Mouse (Mus musculus) neural tube, embryonic 15.5 days (tissue): Measurements from ENCODE around the gene March11. TPM values are rescaled to one million over a fixed set of nuclear protein-coding genes. Genes with fewer than 3 reads are reported as not detected.
A peak's percentile ranks its signal among the peaks of the same experiment; 100 is the strongest.

Experiments
- ATAC-seq: fragments of 200-750 bp; cut with Nextera tagmentation; 2 replicates; pipeline ENCODE4 v1.8.0; 2017; ENCODE audit warnings: mild to moderate bottlenecking, moderate TSS enrichment, moderate library complexity; ENCODE audit not compliant: low FRiP score
- H3K27ac ChIP-seq: fragments of 300-500 bp; sonication (generic); replicated peaks from 2 replicates; pipeline ENCODE4 v1.5.1; 2015; ENCODE audit warnings: mild to moderate bottlenecking, inconsistent platforms
- H3K27me3 ChIP-seq: fragments of 300-500 bp; sonication (generic); replicated peaks from 2 replicates; pipeline ENCODE4 v1.6.1; 2015; ENCODE audit warnings: inconsistent platforms
- H3K36me3 ChIP-seq: fragments of 300-500 bp; sonication (generic); 2 replicates; pipeline ENCODE4 v1.6.1; 2015; ENCODE audit warnings: inconsistent platforms
- H3K4me1 ChIP-seq: fragments of 300-500 bp; sonication (generic); 2 replicates; pipeline ENCODE4 v1.6.1; 2015; ENCODE audit warnings: inconsistent platforms
- H3K4me2 ChIP-seq: fragments of 300-500 bp; sonication (generic); 2 replicates; pipeline ENCODE4 v1.6.1; 2015; ENCODE audit warnings: inconsistent platforms, mild to moderate bottlenecking, moderate library complexity
- H3K4me3 ChIP-seq: fragments of 300-500 bp; sonication (generic); replicated peaks from 2 replicates; pipeline ENCODE4 v1.5.1; 2015; ENCODE audit warnings: mild to moderate bottlenecking, inconsistent platforms
- H3K9ac ChIP-seq: fragments of 300-500 bp; sonication (generic); replicated peaks from 2 replicates; pipeline ENCODE4 v1.6.1; 2015; ENCODE audit warnings: mild to moderate bottlenecking, inconsistent platforms
- H3K9me3 ChIP-seq: fragments of 300-500 bp; sonication (generic); replicated peaks from 2 replicates; pipeline ENCODE4 v1.6.1; 2016; ENCODE audit warnings: inconsistent platforms
- WGBS: fragments of 180-500 bp; shearing (Covaris S2); methylation state at CpG from one replicate; pipeline ENCODE4 v1.1.7; 2015; ENCODE audit warnings: mixed read lengths; 5-methylcytosine and 5-hydroxymethylcytosine counted together
- polyA plus RNA-seq: library from polyadenylated mRNA; unstranded; fragments of >200 nt; fragmentation: Nextera tagmentation; extraction: Ambion mirVana; gene quantifications from 2 replicates; pipeline ENCODE4 v1.2.1, GENCODE M21; 2015

Gene March11
- polyA plus RNA-seq, 1 experiment from 2014 or later = 12.9 TPM

- no peak for ATAC-seq
- H3K9me3 ChIP-seq = no peaks in the 10 kb centered on the region
- no peaks in the 10 kb centered on the region for H3K27me3 ChIP-seq
- no peaks in the 10 kb centered on the region for H3K36me3 ChIP-seq
- no peak overlapping the region for H3K4me3 ChIP-seq
- H3K27ac ChIP-seq = no peak overlapping the region
- no peak overlapping the region for H3K4me2 ChIP-seq
- H3K4me1 ChIP-seq = peaks cover 4% of the 10 kb centered on the region; the same call in 1 of the 2 replicates
- 83% methylated on average over 4 of the region's 4 CpGs for WGBS
- H3K9ac ChIP-seq = no peak overlapping the region
These were observed 14.0 kb downstream of the March11 start for GRCm38 (mm10) chr15:26322804-26323203.

GRCm38 (mm10) chr15:26327157-26327556, 18.3 kb downstream of the March11 start:
- no peak for ATAC-seq
- 89% methylated on average over 1 of the region's 1 CpGs for WGBS

GRCm38 (mm10) chr15:26335791-26336190, 26.9 kb downstream of the March11 start:
- Histone ChIP-seq H3K36me3 (no peaks in the 10 kb centered on the region), H3K27me3 (no peaks in the 10 kb centered on the region), H3K9me3 (no peaks in the 10 kb centered on the region), H3K4me3 (no peak overlapping the region), H3K9ac (no peak overlapping the region), H3K27ac (no peak overlapping the region), H3K4me2 (no peak overlapping the region), H3K4me1 (peaks cover 4% of the 10 kb centered on the region; the same call in 1 of the 2 replicates)
- 83% methylated on average over 3 of the region's 3 CpGs for WGBS
- no peak for ATAC-seq

More at GRCm38 (mm10) chr15:26327157-26327556, 18.3 kb downstream of the March11 start:
- H3K4me1 ChIP-seq = no peaks in the 10 kb centered on the region
- H3K27ac ChIP-seq = no peak overlapping the region
- no peak overlapping the region for H3K4me2 ChIP-seq
- no peaks in the 10 kb centered on the region for H3K9me3 ChIP-seq
- H3K9ac ChIP-seq = no peak overlapping the region
- no peaks in the 10 kb centered on the region for H3K36me3 ChIP-seq
- no peak overlapping the region for H3K4me3 ChIP-seq
- H3K27me3 ChIP-seq = no peaks in the 10 kb centered on the region

GRCm38 (mm10) chr15:26337775-26338174, 28.9 kb downstream of the March11 start:
- H3K9me3 ChIP-seq = no peaks in the 10 kb centered on the region
- H3K9ac ChIP-seq = no peak overlapping the region
- peaks cover 4% of the 10 kb centered on the region; the same call in 1 of the 2 replicates for H3K4me1 ChIP-seq
- 93% methylated on average over 2 of the region's 2 CpGs for WGBS
- H3K27ac ChIP-seq = no peak overlapping the region
- H3K27me3 ChIP-seq = no peaks in the 10 kb centered on the region
- no peak for ATAC-seq
- H3K4me2 ChIP-seq = no peak overlapping the region
- no peak overlapping the region for H3K4me3 ChIP-seq
- no peaks in the 10 kb centered on the region for H3K36me3 ChIP-seq

DNA sequence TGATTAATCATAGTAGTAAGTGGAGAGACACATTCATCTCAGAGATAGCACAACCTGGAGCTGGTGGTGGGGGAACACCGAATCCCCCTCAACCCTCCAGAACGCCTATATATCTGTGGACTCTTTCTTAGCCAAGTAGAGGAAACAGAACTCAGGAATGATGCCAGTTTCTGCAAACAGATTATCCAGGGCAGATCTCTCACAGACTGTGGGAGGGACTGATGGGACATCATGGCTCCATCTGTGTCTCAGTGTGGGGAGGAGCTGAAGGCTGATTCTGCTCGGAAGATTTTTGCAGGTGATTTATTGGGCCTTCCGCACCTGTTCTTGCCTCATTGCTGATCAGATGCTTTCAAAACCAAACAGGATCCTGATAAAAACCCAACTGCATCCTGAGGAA, 29.5 kb downstream of the March11 start:
- Histone ChIP-seq H3K4me1 (peaks cover 4% of the 10 kb centered on the region; the same call in 1 of the 2 replicates), H3K36me3 (no peaks in the 10 kb centered on the region), H3K9ac (no peak overlapping the region), H3K27me3 (no peaks in the 10 kb centered on the region), H3K9me3 (no peaks in the 10 kb centered on the region), H3K27ac (no peak overlapping the region), H3K4me2 (no peak overlapping the region), H3K4me3 (no peak overlapping the region)
- 76% methylated on average over 4 of the region's 4 CpGs for WGBS
- ATAC-seq = no peak

GRCm38 (mm10) chr15:26340490-26340889, 31.6 kb downstream of the March11 start:
- 0 out of 2 replicates have a peak overlapping the region, but pooled peaks have one; percentile 2 for H3K4me3 ChIP-seq
- H3K4me1 ChIP-seq = peaks cover 4% of the 10 kb centered on the region; the same call in 1 of the 2 replicates
- H3K9me3 ChIP-seq = no peaks in the 10 kb centered on the region
- H3K27me3 ChIP-seq = no peaks in the 10 kb centered on the region
- no peaks in the 10 kb centered on the region for H3K36me3 ChIP-seq
- ATAC-seq = peak; percentile 74; the same call in 1 of the 2 replicates
- H3K9ac ChIP-seq = no peak overlapping the region
- H3K27ac ChIP-seq = no peak overlapping the region
- WGBS = 43% methylated on average over 11 of the region's 11 CpGs
- H3K4me2 ChIP-seq = peak overlapping the region; percentile 31; the same call in 1 of the 2 replicates

DNA sequence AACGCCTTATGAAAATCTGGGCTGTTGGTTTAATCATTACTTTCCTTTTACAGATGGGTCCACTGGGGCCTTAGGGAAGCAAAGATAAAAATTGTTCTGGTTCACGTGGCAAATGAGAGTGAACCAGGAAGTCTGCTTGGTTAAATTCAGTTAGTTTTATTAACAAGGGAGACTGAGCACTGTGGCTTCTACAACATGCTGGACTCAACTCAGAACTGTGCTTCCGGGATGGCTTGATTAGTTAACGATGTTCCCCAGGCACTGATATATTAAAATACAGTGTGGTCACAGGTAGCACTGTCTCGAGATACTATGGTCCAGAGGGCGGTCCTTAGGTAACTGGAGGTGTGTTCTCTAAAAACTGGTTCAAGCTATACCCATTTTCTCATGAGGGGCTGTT, 32.1 kb downstream of the March11 start:
- 66% methylated on average over 6 of the region's 6 CpGs for WGBS

GRCm38 (mm10) chr15:26344329-26344728, 35.5 kb downstream of the March11 start:
- no peak overlapping the region for H3K4me2 ChIP-seq
- H3K27ac ChIP-seq = no peak overlapping the region
- no peak overlapping the region for H3K9ac ChIP-seq
- peaks cover 7% of the 10 kb centered on the region; the same call in 1 of the 2 replicates for H3K4me1 ChIP-seq
- whole genome bisulfite sequencing = 76% methylated on average over 5 of the region's 5 CpGs
- no peak for ATAC-seq
- H3K9me3 ChIP-seq = no peaks in the 10 kb centered on the region
- no peaks in the 10 kb centered on the region for H3K27me3 ChIP-seq
- no peaks in the 10 kb centered on the region for H3K36me3 ChIP-seq
- H3K4me3 ChIP-seq = no peak overlapping the region

More for the DNA sequence above, 32.1 kb downstream of the March11 start:
- H3K4me2 ChIP-seq = no peak overlapping the region
- H3K27me3 ChIP-seq = no peaks in the 10 kb centered on the region
- H3K36me3 ChIP-seq = no peaks in the 10 kb centered on the region
- no peak overlapping the region for H3K9ac ChIP-seq
- no peak overlapping the region for H3K27ac ChIP-seq
- H3K9me3 ChIP-seq = no peaks in the 10 kb centered on the region
- peak; percentile 49; the same call in 1 of the 2 replicates for ATAC-seq
- H3K4me1 ChIP-seq = peaks cover 4% of the 10 kb centered on the region; the same call in 1 of the 2 replicates
- H3K4me3 ChIP-seq = no peak overlapping the region

- Histone ChIP-seq H3K36me3 (no peaks in the 10 kb centered on the region), H3K9me3 (no peaks in the 10 kb centered on the region), H3K4me3 (no peak overlapping the region), H3K4me2 (no peak overlapping the region), H3K9ac (no peak overlapping the region), H3K27ac (no peak overlapping the region), H3K27me3 (no peaks in the 10 kb centered on the region), H3K4me1 (no peaks in the 10 kb centered on the region)
- no peak for ATAC-seq
These were observed 44.8 kb downstream of the March11 start for GRCm38 (mm10) chr15:26353656-26354055.

- Histone ChIP-seq H3K4me2 (peak overlapping the region; percentile 35), H3K9me3 (no peaks in the 10 kb centered on the region), H3K4me1 (peaks cover 12% of the 10 kb centered on the region), H3K36me3 (no peaks in the 10 kb centered on the region), H3K9ac (no peak overlapping the region), H3K27ac (peak overlapping the region; percentile 49), H3K4me3 (no peak overlapping the region), H3K27me3 (no peaks in the 10 kb centered on the region)
- 16% methylated on average over 7 of the region's 7 CpGs for WGBS
- peak; percentile 75 for ATAC-seq
These were observed 56.5 kb downstream of the March11 start for GRCm38 (mm10) chr15:26365344-26365743.

- Histone ChIP-seq H3K36me3 (no peaks in the 10 kb centered on the region), H3K4me3 (no peak overlapping the region), H3K9me3 (no peaks in the 10 kb centered on the region), H3K9ac (no peak overlapping the region), H3K4me1 (peaks cover 12% of the 10 kb centered on the region), H3K4me2 (no peak overlapping the region), H3K27ac (no peak overlapping the region), H3K27me3 (no peaks in the 10 kb centered on the region)
- ATAC-seq = no peak
- 87% methylated on average over 5 of the region's 5 CpGs for WGBS
These were observed 57.7 kb downstream of the March11 start for GRCm38 (mm10) chr15:26366511-26366910.

DNA sequence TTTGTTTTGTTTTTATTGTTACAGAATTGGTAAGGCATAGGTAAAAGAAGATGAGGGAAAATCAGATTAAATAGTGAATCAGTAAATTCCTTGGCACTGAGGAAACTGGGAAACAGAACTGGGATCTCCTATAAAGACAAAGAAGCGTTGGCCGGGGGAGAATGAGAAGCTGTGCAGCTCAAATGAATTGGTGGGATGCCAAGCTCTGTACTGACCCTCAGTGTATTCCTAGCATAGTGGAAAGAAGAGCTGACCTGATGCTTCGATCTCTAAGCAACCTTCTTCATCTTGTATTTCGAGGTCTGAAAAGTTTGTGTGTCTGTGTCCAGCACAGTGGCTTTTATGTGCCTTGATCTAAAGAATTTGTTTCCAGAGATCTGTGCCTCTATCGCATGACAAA, 64.9 kb downstream of the March11 start:
- H3K4me2 ChIP-seq = no peak overlapping the region
- H3K4me3 ChIP-seq = no peak overlapping the region
- no peak overlapping the region for H3K9ac ChIP-seq
- 84% methylated on average over 5 of the region's 5 CpGs for WGBS
- ATAC-seq = no peak
- no peaks in the 10 kb centered on the region for H3K27me3 ChIP-seq
- H3K36me3 ChIP-seq = no peaks in the 10 kb centered on the region
- H3K4me1 ChIP-seq = no peaks in the 10 kb centered on the region
- H3K27ac ChIP-seq = no peak overlapping the region
- no peaks in the 10 kb centered on the region for H3K9me3 ChIP-seq
